Mouse (Mus musculus) liver, postnatal 0 days (tissue): Measurements from ENCODE around the gene Mrps7. TPM values are rescaled to one million over a fixed set of nuclear protein-coding genes. Genes with fewer than 3 reads are reported as not detected.
"Not testable (repeated sequence)": the region's sequence is repeated elsewhere in the genome, so short reads cannot be mapped to it uniquely, and the experiment has no call there.

Source experiments
- ATAC-seq: fragments of 200-750 bp; cut with Nextera tagmentation; 2 replicates; pipeline ENCODE4 v1.8.0; 2017; ENCODE audit warnings: mild to moderate bottlenecking, moderate library complexity
- DNase-seq: peaks from one replicate; pipeline ENCODE4 v3.0.0-alpha.2; 2016
- H3K27ac ChIP-seq: fragments of 300-500 bp; sonication (generic); 2 replicates; pipeline ENCODE4 v1.5.1; 2014; ENCODE audit warnings: antibody characterized with exemption, moderate library complexity, mild to moderate bottlenecking, low read depth
- H3K27me3 ChIP-seq: fragments of 300-500 bp; sonication (generic); 2 replicates; pipeline ENCODE4 v1.6.1; 2014; ENCODE audit warnings: low read length, control low read depth, mixed read lengths; ENCODE audit not compliant: insufficient read depth
- H3K36me3 ChIP-seq: fragments of 300-500 bp; sonication (generic); replicated peaks from 2 replicates; pipeline ENCODE4 v1.6.1; 2014; ENCODE audit warnings: mild to moderate bottlenecking, control low read depth, low read length, moderate library complexity, mixed read lengths; ENCODE audit not compliant: insufficient read depth
- H3K4me1 ChIP-seq: fragments of 300-500 bp; sonication (generic); 2 replicates; pipeline ENCODE4 v1.6.1; 2014; ENCODE audit warnings: antibody characterized with exemption, mild to moderate bottlenecking, control low read depth; ENCODE audit not compliant: insufficient read depth
- H3K4me2 ChIP-seq: fragments of 300-500 bp; sonication (generic); 2 replicates; pipeline ENCODE4 v1.6.1; 2014; ENCODE audit warnings: low read depth, mild to moderate bottlenecking, low read length, moderate library complexity, mixed read lengths
- H3K4me3 ChIP-seq: fragments of 300-500 bp; sonication (generic); 2 replicates; pipeline ENCODE4 v1.5.1; 2014; ENCODE audit warnings: low read depth, low read length
- H3K9ac ChIP-seq: fragments of 300-500 bp; sonication (generic); replicated peaks from 2 replicates; pipeline ENCODE4 v1.6.1; 2014; ENCODE audit warnings: mild to moderate bottlenecking, moderate library complexity
- H3K9me3 ChIP-seq: fragments of 300-500 bp; sonication (generic); 2 replicates; pipeline ENCODE4 v1.6.1; 2016; ENCODE audit warnings: mild to moderate bottlenecking, control low read depth, low read length, mixed read lengths
- CTCF ChIP-seq: sonication (generic); IDR thresholded peaks from 2 replicates; pipeline ENCODE4 v1.5.1; 2016; ENCODE audit warnings: antibody characterized with exemption, low read depth
- EP300 ChIP-seq: IDR thresholded peaks from 2 replicates; pipeline ENCODE4 v1.6.1; 2016; ENCODE audit warnings: antibody characterized with exemption, low read depth, mild to moderate bottlenecking
- WGBS: fragments of 180-500 bp; shearing (Covaris S2); extraction: QIAGEN DNeasy Blood & Tissue Kit; methylation state at CpG from one replicate; pipeline ENCODE4 v1.1.7; 2014; ENCODE audit not compliant: insufficient replicate concordance; 5-methylcytosine and 5-hydroxymethylcytosine counted together
- polyA plus RNA-seq: library from polyadenylated mRNA; unstranded; fragments of >200 nt; fragmentation: Nextera tagmentation; extraction: Ambion mirVana; gene quantifications from 2 replicates; pipeline ENCODE4 v1.2.1, GENCODE M21; 2015

Gene Mrps7
- polyA plus RNA-seq, 1 experiment from 2014 or later: 48.9 TPM

GRCm38 (mm10) chr11:115643265-115643664, 39.5 kb downstream of the Mrps7 start:
- Histone ChIP-seq H3K4me2 (no peak overlapping the region), H3K9ac (no peak overlapping the region), H3K36me3 (peaks cover 33% of the 10 kb centered on the region), H3K9me3 (no peaks in the 10 kb centered on the region), H3K4me3 (no peak overlapping the region), H3K27ac (no peak overlapping the region), H3K27me3 (no peaks in the 10 kb centered on the region), H3K4me1 (peaks cover 18% of the 10 kb centered on the region)
- no peak for TF ChIP-seq EP300
- TF ChIP-seq CTCF: no peak
- WGBS: 65% methylated on average over 10 of the region's 10 CpGs
- DNase-seq (no peak), ATAC-seq (no peak)

GRCm38 (mm10) chr11:115644308-115644707, 40.6 kb downstream of the Mrps7 start:
- Histone ChIP-seq H3K4me3 (no peak overlapping the region), H3K27ac (no peak overlapping the region), H3K27me3 (no peaks in the 10 kb centered on the region), H3K36me3 (peaks cover 39% of the 10 kb centered on the region), H3K9me3 (no peaks in the 10 kb centered on the region), H3K9ac (no peak overlapping the region), H3K4me2 (no peak overlapping the region), H3K4me1 (peaks cover 13% of the 10 kb centered on the region)
- DNase-seq (no peak), ATAC-seq (no peak)
- 86% methylated on average over 13 of the region's 13 CpGs for WGBS
- TF ChIP-seq CTCF: no peak
- TF ChIP-seq EP300: no peak

- H3K36me3 ChIP-seq: peaks cover 48% of the 10 kb centered on the region
Observed at GRCm38 (mm10) chr11:115645498-115645897, 41.8 kb downstream of the Mrps7 start.

GRCm38 (mm10) chr11:115646439-115646838, 42.7 kb downstream of the Mrps7 start:
- Histone ChIP-seq H3K27me3 (no peaks in the 10 kb centered on the region), H3K4me1 (peaks cover 3% of the 10 kb centered on the region; the same call in 1 of the 2 replicates), H3K4me2 (no peak overlapping the region), H3K27ac (no peak overlapping the region), H3K9me3 (no peaks in the 10 kb centered on the region), H3K4me3 (no peak overlapping the region), H3K9ac (no peak overlapping the region), H3K36me3 (peaks cover 48% of the 10 kb centered on the region)
- DNase-seq (no peak), ATAC-seq (no peak)
- 88% methylated on average over 9 of the region's 9 CpGs for WGBS
- TF ChIP-seq CTCF: no peak
- no peak for TF ChIP-seq EP300

More at GRCm38 (mm10) chr11:115645498-115645897, 41.8 kb downstream of the Mrps7 start:
- not testable (repeated sequence) for ATAC-seq, H3K4me3 ChIP-seq, H3K4me2 ChIP-seq, H3K9me3 ChIP-seq, H3K9ac ChIP-seq, H3K27me3 ChIP-seq, DNase-seq, H3K27ac ChIP-seq
- 88% methylated on average over 14 of the region's 14 CpGs for WGBS
- peaks cover 11% of the 10 kb centered on the region for H3K4me1 ChIP-seq

- TF ChIP-seq EP300 (no peak), CTCF (peak; percentile 80)
- Histone ChIP-seq H3K27me3 (no peaks in the 10 kb centered on the region), H3K9ac (no peak overlapping the region), H3K4me3 (no peak overlapping the region), H3K9me3 (no peaks in the 10 kb centered on the region), H3K36me3 (peaks cover 52% of the 10 kb centered on the region), H3K4me2 (no peak overlapping the region), H3K27ac (no peak overlapping the region), H3K4me1 (no peaks in the 10 kb centered on the region)
- ATAC-seq: no peak
- DNase-seq: peak; percentile 57
- 59% methylated on average over 6 of the region's 6 CpGs for WGBS
Observed at GRCm38 (mm10) chr11:115647459-115647858, 43.7 kb downstream of the Mrps7 start.

- DNase-seq (no peak), ATAC-seq (no peak)
- Histone ChIP-seq H3K9me3 (no peaks in the 10 kb centered on the region), H3K4me1 (no peaks in the 10 kb centered on the region), H3K4me3 (no peak overlapping the region), H3K4me2 (no peak overlapping the region), H3K27me3 (no peaks in the 10 kb centered on the region), H3K9ac (no peak overlapping the region), H3K27ac (no peak overlapping the region), H3K36me3 (peaks cover 53% of the 10 kb centered on the region)
- 86% methylated on average over 10 of the region's 10 CpGs for WGBS
- TF ChIP-seq EP300 (no peak), CTCF (no peak)
Observed at GRCm38 (mm10) chr11:115649706-115650105, 46.0 kb downstream of the Mrps7 start.

GRCm38 (mm10) chr11:115651680-115652079, 48.0 kb downstream of the Mrps7 start:
- ATAC-seq (no peak), DNase-seq (no peak)
- Histone ChIP-seq H3K9ac (no peak overlapping the region), H3K27ac (no peak overlapping the region), H3K4me2 (no peak overlapping the region), H3K9me3 (no peaks in the 10 kb centered on the region), H3K4me1 (no peaks in the 10 kb centered on the region), H3K36me3 (peaks cover 49% of the 10 kb centered on the region), H3K4me3 (no peak overlapping the region), H3K27me3 (no peaks in the 10 kb centered on the region)
- 87% methylated on average over 3 of the region's 3 CpGs for WGBS
- no peak for TF ChIP-seq EP300
- no peak for TF ChIP-seq CTCF
